Mouse (Mus musculus) liver (tissue): Measurements from ENCODE around the gene Gm5615.

Experiments
- DNase-seq: peaks from one replicate; pipeline ENCODE4 v3.0.0-alpha.2; 2020; ENCODE audit warnings: mixed read lengths

The Gm5615 gene

GRCm38 (mm10) chr9:36541863-36542262, at the start of gene Gm5615:
TSS of gene Gm5615 (minus strand) at chr9:36541963.
- DNase-seq: no peak

- DNase-seq: no peak
Measured at GRCm38 (mm10) chr9:36582535-36582934, 40.8 kb upstream of the Gm5615 start, which contains the start of gene Gm17689. TSS of gene Gm17689 (minus strand) at chr9:36582635.

GRCm38 (mm10) chr9:36504211-36504610, 37.6 kb downstream of the Gm5615 start:
- no peak for DNase-seq

- no peak for DNase-seq
Measured at GRCm38 (mm10) chr9:36495824-36496223, 45.9 kb downstream of the Gm5615 start.

- DNase-seq: no peak
Measured at GRCm38 (mm10) chr9:36494501-36495220, 47.1 kb downstream of the Gm5615 start.
